Mouse (Mus musculus) gastrocnemius, postnatal 4 days (tissue): ENCODE measurements around the gene Cd109. TPM values are rescaled to one million over a fixed set of nuclear protein-coding genes. Genes with fewer than 3 reads are reported as not detected.

ENCODE experiments used
- DNase-seq, 2 experiments: peaks; one replicate each; pipeline ENCODE4 v3.0.0; 2021 to 2022; ENCODE audit warnings: low spot score in 2 of 2, mixed read lengths in 2 of 2
- total RNA-seq, 2 experiments: library from RNA; stranded (reverse); gene quantifications; 2 replicates each; pipeline ENCODE4 v1.2.3; 2021

Cd109 gene
- total RNA-seq, 2 experiments from 2014 or later = 11.9 to 13.0 TPM

GRCm38 (mm10) chr9:78633976-78634375 is 18.6 kb downstream of the Cd109 start:
- DNase-seq = no peak

- DNase-seq = no peak
These were observed 26.0 kb downstream of the Cd109 start for GRCm38 (mm10) chr9:78641386-78641785.

- peak; percentile 33 to 66 for DNase-seq
These were observed 30.8 kb downstream of the Cd109 start for GRCm38 (mm10) chr9:78646008-78646777.

- DNase-seq = no peak
These were observed 33.3 kb downstream of the Cd109 start for GRCm38 (mm10) chr9:78648641-78649040.

GRCm38 (mm10) chr9:78649398-78649797 is 34.1 kb downstream of the Cd109 start:
- DNase-seq = no peak

GRCm38 (mm10) chr9:78657564-78657963 is 42.2 kb downstream of the Cd109 start:
- DNase-seq = no peak

- no peak for DNase-seq
These were observed 56.2 kb downstream of the Cd109 start for GRCm38 (mm10) chr9:78671446-78671985.

GRCm38 (mm10) chr9:78700691-78701090 is 85.3 kb downstream of the Cd109 start:
- peak; percentile 39 to 61 for DNase-seq

GRCm38 (mm10) chr9:78702509-78703239 is 87.3 kb downstream of the Cd109 start:
- no peak for DNase-seq

- DNase-seq = no peak
These were observed 105.8 kb downstream of the Cd109 start for GRCm38 (mm10) chr9:78720888-78721798.

GRCm38 (mm10) chr9:78731931-78732330 is 116.6 kb downstream of the Cd109 start:
- no peak for DNase-seq

GRCm38 (mm10) chr9:78735519-78735918 is 120.2 kb downstream of the Cd109 start:
- DNase-seq = no peak

- no peak for DNase-seq
These were observed 126.7 kb downstream of the Cd109 start for GRCm38 (mm10) chr9:78742012-78742411.

GRCm38 (mm10) chr9:78750246-78750645 is 134.9 kb downstream of the Cd109 start:
- peak; percentile 34 to 64 for DNase-seq

Other genes with a start within 250 kb of the Cd109 start
- not detected for gene Dppa5a, start 247.4 kb upstream of the Cd109 start, total RNA-seq
- gene Ooep, start 236.8 kb upstream of the Cd109 start, total RNA-seq = under 1 TPM in 1 of 2 experiments, not detected in 1; 0.20 TPM
- gene Ddx43, start 219.8 kb upstream of the Cd109 start, total RNA-seq = under 1 TPM; 0.12 to 0.18 TPM
- 1 to 10 TPM; 1.3 to 1.7 TPM for gene Cgas, start 172.3 kb upstream of the Cd109 start, total RNA-seq
- 10 to 100 TPM; 14.7 to 17.4 TPM for gene Mto1, start 167.3 kb upstream of the Cd109 start, total RNA-seq
- under 1 TPM in 1 of 2 experiments, not detected in 1; 0.52 TPM for gene Gm17324, start 166.8 kb upstream of the Cd109 start, total RNA-seq
- gene Eef1a1, start 126.4 kb upstream of the Cd109 start, total RNA-seq = 1,000 to 10,000 TPM; 5,472 to 6,062 TPM
- 1 to 10 TPM; 7.6 to 7.9 TPM for gene Slc17a5, start 27.5 kb upstream of the Cd109 start, total RNA-seq